Mouse (Mus musculus): Measurements from ENCODE around the gene Pard3.

The Pard3 gene

GRCm38 (mm10) chr8:127184025-127184424 lies 120.3 kb downstream of the Pard3 start:
- no peak for DNase-seq

DNA sequence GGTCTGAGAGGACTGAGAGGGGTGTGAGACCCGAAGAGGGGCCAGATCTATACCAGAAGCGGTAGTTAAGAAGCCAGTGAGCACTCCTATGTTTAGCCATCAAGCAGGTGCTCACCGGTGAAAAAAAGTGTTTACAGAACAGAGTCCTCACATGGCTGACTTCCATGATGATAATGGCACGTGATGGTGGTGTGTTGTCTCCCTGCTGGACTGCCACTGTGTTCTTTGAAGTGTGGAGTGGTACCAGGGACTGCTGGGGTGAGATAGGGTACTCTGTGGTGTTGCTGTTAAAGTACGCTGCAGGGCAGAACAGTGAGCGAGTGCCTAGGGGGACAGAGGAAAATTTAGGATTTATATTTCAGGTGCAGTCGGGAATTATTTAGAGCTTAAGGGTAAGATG lies 122.2 kb downstream of the Pard3 start:
- DNase-seq: no peak

GRCm38 (mm10) chr8:127188671-127189070 lies 125.0 kb downstream of the Pard3 start:
- DNase-seq: no peak

- DNase-seq: peak; percentile 40
These were observed 126.7 kb downstream of the Pard3 start for GRCm38 (mm10) chr8:127190350-127190749.

DNA sequence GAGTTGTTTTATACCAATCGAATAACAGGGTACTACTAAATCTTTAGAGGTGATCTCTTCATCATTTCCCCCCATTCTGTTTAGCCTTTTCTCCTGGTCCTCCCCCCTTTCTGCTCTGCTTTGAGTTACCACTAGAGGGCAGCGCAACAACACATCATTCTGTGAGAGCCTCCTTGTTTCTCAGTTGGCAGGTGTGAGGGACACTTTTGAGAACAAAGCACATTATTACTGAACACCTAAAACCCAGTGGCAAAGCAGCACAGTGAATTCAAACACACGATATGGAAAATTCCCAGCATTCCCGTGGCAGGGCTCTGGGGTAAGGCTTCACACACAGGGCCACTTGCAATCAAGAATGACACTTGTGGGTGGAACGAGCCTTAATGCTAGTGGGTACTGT lies 127.7 kb downstream of the Pard3 start:
- peak; percentile 63 for DNase-seq

GRCm38 (mm10) chr8:127191824-127192223 lies 128.1 kb downstream of the Pard3 start:
- no peak for DNase-seq

- no peak for DNase-seq
These were observed 128.6 kb downstream of the Pard3 start for GRCm38 (mm10) chr8:127192331-127192730.

- no peak for DNase-seq
These were observed 129.7 kb downstream of the Pard3 start for GRCm38 (mm10) chr8:127193375-127193774.

DNA sequence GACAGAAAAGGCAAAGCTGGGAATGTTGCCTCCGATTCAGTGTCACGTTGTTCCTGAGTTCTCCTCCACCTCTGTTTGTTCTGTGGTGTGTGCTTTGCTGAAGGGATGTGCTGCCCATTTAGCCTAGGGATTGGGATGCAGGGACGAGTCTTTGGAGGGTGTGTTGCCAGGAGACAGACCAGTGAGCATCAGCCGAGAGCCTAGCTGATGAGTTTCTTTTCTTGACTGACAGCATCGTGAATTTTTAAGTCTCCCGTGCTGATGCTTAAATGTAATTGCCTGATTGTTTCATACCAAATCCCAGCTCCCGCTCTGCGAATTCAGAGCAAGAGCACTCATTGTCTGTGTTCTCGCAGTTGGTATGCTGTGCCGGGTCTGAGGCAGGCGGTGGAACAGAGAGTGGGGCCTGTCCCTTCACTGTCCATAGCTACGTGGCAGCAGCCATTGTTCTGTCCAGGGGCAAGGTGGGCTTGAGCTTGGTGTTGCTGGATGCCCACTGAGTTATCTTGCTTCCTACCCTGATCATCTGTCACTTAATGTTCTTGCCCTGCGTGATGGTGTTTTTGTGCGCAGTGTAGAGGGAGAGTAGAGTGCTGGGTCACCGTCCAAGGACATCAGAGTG lies 131.2 kb downstream of the Pard3 start:
- no peak for DNase-seq

- no peak for DNase-seq
These were observed 133.0 kb downstream of the Pard3 start for GRCm38 (mm10) chr8:127196505-127197265.

DNA sequence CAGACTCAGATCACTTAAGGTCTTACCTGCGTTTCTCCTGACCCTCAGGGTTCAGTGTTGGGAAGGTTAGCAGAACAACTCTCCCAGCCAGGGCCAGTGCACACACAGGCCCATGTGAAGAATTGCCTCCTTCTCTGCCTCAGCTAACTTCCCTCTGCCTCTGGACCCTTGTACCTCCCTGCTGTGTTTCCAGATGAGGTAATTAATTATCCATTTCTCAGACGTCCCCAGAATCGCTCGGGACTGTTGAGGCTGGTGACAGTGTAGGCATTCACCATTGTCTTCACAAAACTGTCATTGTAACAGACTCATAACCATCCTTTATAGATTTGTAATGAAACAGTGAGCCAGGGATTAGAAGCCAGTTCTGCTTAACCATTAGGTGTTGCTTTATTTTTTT lies 143.8 kb downstream of the Pard3 start:
- DNase-seq: no peak

GRCm38 (mm10) chr8:127210621-127211020 lies 146.9 kb downstream of the Pard3 start:
- DNase-seq: no peak

GRCm38 (mm10) chr8:127214338-127214737 lies 150.6 kb downstream of the Pard3 start:
- no peak for DNase-seq

GRCm38 (mm10) chr8:127214748-127215433 lies 151.2 kb downstream of the Pard3 start:
- no peak for DNase-seq

DNA sequence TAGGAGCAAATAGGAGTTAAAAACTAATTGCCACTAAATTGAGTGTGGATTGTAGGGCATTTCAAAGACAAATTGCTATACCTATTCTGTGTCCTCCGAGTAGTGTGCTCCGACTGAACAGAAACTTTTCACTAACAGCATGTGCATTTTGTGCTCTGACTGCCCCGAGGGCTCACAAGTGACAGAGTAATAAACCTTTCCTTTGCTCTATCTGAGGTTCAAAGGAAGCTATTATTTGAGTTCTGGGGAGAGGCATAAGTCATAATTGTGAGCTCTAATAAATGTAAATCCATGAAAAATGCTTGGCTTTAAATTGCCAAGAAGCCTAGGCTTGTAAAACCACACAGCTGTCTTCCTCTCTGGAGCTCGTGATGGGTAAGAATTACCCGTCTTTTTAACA lies 156.5 kb downstream of the Pard3 start:
- no peak for DNase-seq

GRCm38 (mm10) chr8:127220615-127221014 lies 156.9 kb downstream of the Pard3 start:
- DNase-seq: no peak

GRCm38 (mm10) chr8:127222361-127222760 lies 158.7 kb downstream of the Pard3 start:
- DNase-seq: no peak

- no peak for DNase-seq
These were observed 163.3 kb downstream of the Pard3 start for GRCm38 (mm10) chr8:127226996-127227395.

- no peak for DNase-seq
These were observed 163.7 kb downstream of the Pard3 start for GRCm38 (mm10) chr8:127227407-127227806.

GRCm38 (mm10) chr8:127229325-127230232 lies 165.9 kb downstream of the Pard3 start:
- DNase-seq: no peak

- no peak for DNase-seq
These were observed 166.5 kb downstream of the Pard3 start for GRCm38 (mm10) chr8:127230233-127230595.

GRCm38 (mm10) chr8:127243351-127243750 lies 179.7 kb downstream of the Pard3 start:
- DNase-seq: no peak

DNA sequence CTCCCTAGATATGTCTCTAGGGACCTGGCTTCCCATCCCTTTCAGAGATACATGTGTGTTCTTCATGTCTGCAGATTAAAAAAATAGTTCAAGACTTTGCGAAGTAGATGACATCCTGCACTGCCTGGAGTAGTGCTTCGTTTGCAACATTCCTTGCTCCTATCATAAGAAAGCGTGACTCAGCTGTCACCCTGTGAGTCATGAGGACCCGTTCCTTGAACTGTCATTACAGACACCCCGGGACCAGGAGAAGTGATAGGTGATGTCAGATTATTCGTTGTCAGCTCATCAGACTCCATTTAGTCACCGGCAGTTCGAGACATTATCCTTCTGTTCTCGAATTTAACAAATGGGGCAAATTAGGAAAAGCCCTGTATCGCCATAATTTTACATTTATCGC lies 180.1 kb downstream of the Pard3 start:
- no peak for DNase-seq

All from thymus, postnatal 4 days (tissue).